Mouse (Mus musculus) hindbrain, embryonic 10.5 days (tissue): ENCODE data around the gene Ulk1. TPM values are rescaled to one million over a fixed set of nuclear protein-coding genes. Genes with fewer than 3 reads are reported as not detected.

ENCODE experiments used
- DNase-seq: peaks from one replicate; pipeline ENCODE4 v3.0.0-alpha.2; 2017; ENCODE audit warnings: low spot score
- H3K27ac ChIP-seq: fragments of 300-500 bp; sonication (generic); 2 replicates; pipeline ENCODE4 v1.5.1; 2016; ENCODE audit warnings: mild to moderate bottlenecking, moderate library complexity
- H3K27me3 ChIP-seq: fragments of 300-500 bp; sonication (generic); 2 replicates; pipeline ENCODE4 v1.6.1; 2016; ENCODE audit warnings: mild to moderate bottlenecking; ENCODE audit not compliant: poor library complexity, insufficient read depth, severe bottlenecking
- H3K36me3 ChIP-seq: fragments of 300-500 bp; sonication (generic); 2 replicates; pipeline ENCODE4 v1.6.1; 2016; ENCODE audit warnings: mild to moderate bottlenecking, moderate library complexity
- H3K4me1 ChIP-seq: fragments of 300-500 bp; sonication (generic); replicated peaks from 2 replicates; pipeline ENCODE4 v1.6.1; 2016; ENCODE audit warnings: mild to moderate bottlenecking
- H3K4me3 ChIP-seq: fragments of 300-500 bp; sonication (generic); 2 replicates; pipeline ENCODE4 v1.5.1; 2016; ENCODE audit warnings: mild to moderate bottlenecking, moderate library complexity
- H3K9me3 ChIP-seq: fragments of 300-500 bp; sonication (generic); 2 replicates; pipeline ENCODE4 v1.6.1; 2016; ENCODE audit warnings: mild to moderate bottlenecking, moderate library complexity
- WGBS: fragments of 180-500 bp; shearing (Covaris S2); methylation state at CpG from one replicate; pipeline ENCODE4 v1.1.7; 2016; 5-methylcytosine and 5-hydroxymethylcytosine counted together
- polyA plus RNA-seq: library from polyadenylated mRNA; unstranded; fragments of >200 nt; fragmentation: Nextera tagmentation; extraction: Ambion mirVana; gene quantifications from 2 replicates; pipeline ENCODE4 v1.2.1, GENCODE M21; 2016

Gene Ulk1
- polyA plus RNA-seq, 1 experiment from 2014 or later = 28.1 TPM

- 0 out of 2 replicates have a peak, but pooled peaks cover 7% of the 10 kb centered on the region for H3K36me3 ChIP-seq
- no peak for DNase-seq
- no peaks in the 10 kb centered on the region for H3K9me3 ChIP-seq
- 91% methylated on average over 5 of the region's 5 CpGs for WGBS
- no peaks in the 10 kb centered on the region for H3K27me3 ChIP-seq
- H3K27ac ChIP-seq = no peak overlapping the region
- no peak overlapping the region for H3K4me3 ChIP-seq
- no peaks in the 10 kb centered on the region for H3K4me1 ChIP-seq
Measured at GRCm38 (mm10) chr5:110827576-110827975, 17.7 kb upstream of the Ulk1 start.

- Histone ChIP-seq H3K36me3 (0 out of 2 replicates have a peak, but pooled peaks cover 7% of the 10 kb centered on the region), H3K4me1 (no peaks in the 10 kb centered on the region), H3K27ac (no peak overlapping the region), H3K9me3 (no peaks in the 10 kb centered on the region), H3K4me3 (no peak overlapping the region), H3K27me3 (no peaks in the 10 kb centered on the region)
- no peak for DNase-seq
- WGBS = 92% methylated on average over 8 of the region's 8 CpGs
Measured at GRCm38 (mm10) chr5:110826781-110827495, 17.0 kb upstream of the Ulk1 start.

GRCm38 (mm10) chr5:110824421-110824820 is 14.5 kb upstream of the Ulk1 start:
- no peaks in the 10 kb centered on the region for H3K9me3 ChIP-seq
- 91% methylated on average over 4 of the region's 4 CpGs for WGBS
- no peaks in the 10 kb centered on the region for H3K27me3 ChIP-seq
- no peak for DNase-seq
- H3K27ac ChIP-seq = no peak overlapping the region
- no peaks in the 10 kb centered on the region for H3K36me3 ChIP-seq
- H3K4me1 ChIP-seq = no peaks in the 10 kb centered on the region
- no peak overlapping the region for H3K4me3 ChIP-seq

GRCm38 (mm10) chr5:110808821-110809666 is 853 bp downstream of the Ulk1 start:
- H3K4me1 ChIP-seq = peaks cover 46% of the 10 kb centered on the region
- no peaks in the 10 kb centered on the region for H3K27me3 ChIP-seq
- H3K9me3 ChIP-seq = no peaks in the 10 kb centered on the region
- no peak for DNase-seq
- peak overlapping the region; percentile 97 for H3K27ac ChIP-seq
- peaks cover 34% of the 10 kb centered on the region for H3K36me3 ChIP-seq
- WGBS = 2% methylated on average over 27 of the region's 27 CpGs
- peak overlapping the region; percentile 93 for H3K4me3 ChIP-seq

- WGBS = 6% methylated on average over 14 of the region's 14 CpGs
- H3K36me3 ChIP-seq = peaks cover 43% of the 10 kb centered on the region
- peaks cover 46% of the 10 kb centered on the region for H3K4me1 ChIP-seq
- H3K27ac ChIP-seq = peak overlapping the region; percentile 97
- no peaks in the 10 kb centered on the region for H3K27me3 ChIP-seq
- no peaks in the 10 kb centered on the region for H3K9me3 ChIP-seq
- peak; percentile 83 for DNase-seq
- H3K4me3 ChIP-seq = peak overlapping the region; percentile 93
Measured at GRCm38 (mm10) chr5:110808061-110808631, 1.8 kb downstream of the Ulk1 start.

GRCm38 (mm10) chr5:110807453-110807852 is 2.4 kb downstream of the Ulk1 start:
- Histone ChIP-seq H3K4me3 (peak overlapping the region; percentile 93), H3K27me3 (no peaks in the 10 kb centered on the region), H3K27ac (peak overlapping the region; percentile 97), H3K4me1 (peaks cover 46% of the 10 kb centered on the region), H3K36me3 (peaks cover 50% of the 10 kb centered on the region), H3K9me3 (no peaks in the 10 kb centered on the region)
- DNase-seq = no peak
- WGBS = 86% methylated on average over 4 of the region's 4 CpGs

GRCm38 (mm10) chr5:110806676-110807075 is 3.2 kb downstream of the Ulk1 start:
- no peak for DNase-seq
- Histone ChIP-seq H3K27ac (no peak overlapping the region), H3K36me3 (peaks cover 58% of the 10 kb centered on the region), H3K9me3 (no peaks in the 10 kb centered on the region), H3K27me3 (no peaks in the 10 kb centered on the region), H3K4me3 (no peak overlapping the region), H3K4me1 (peaks cover 46% of the 10 kb centered on the region)
- WGBS = 90% methylated on average over 1 of the region's 1 CpGs

GRCm38 (mm10) chr5:110806154-110806553 is 3.7 kb downstream of the Ulk1 start:
- H3K27me3 ChIP-seq = no peaks in the 10 kb centered on the region
- 83% methylated on average over 4 of the region's 4 CpGs for WGBS
- peaks cover 63% of the 10 kb centered on the region for H3K36me3 ChIP-seq
- no peak overlapping the region for H3K4me3 ChIP-seq
- H3K4me1 ChIP-seq = peaks cover 46% of the 10 kb centered on the region
- DNase-seq = no peak
- no peaks in the 10 kb centered on the region for H3K9me3 ChIP-seq
- no peak overlapping the region for H3K27ac ChIP-seq

GRCm38 (mm10) chr5:110804012-110804743 is 5.7 kb downstream of the Ulk1 start:
- Histone ChIP-seq H3K4me3 (no peak overlapping the region), H3K36me3 (peaks cover 83% of the 10 kb centered on the region), H3K27me3 (no peaks in the 10 kb centered on the region), H3K9me3 (no peaks in the 10 kb centered on the region), H3K27ac (no peak overlapping the region), H3K4me1 (peaks cover 40% of the 10 kb centered on the region)
- WGBS = 93% methylated on average over 7 of the region's 7 CpGs
- no peak for DNase-seq

- H3K36me3 ChIP-seq = peaks cover 97% of the 10 kb centered on the region
- peaks cover 26% of the 10 kb centered on the region for H3K4me1 ChIP-seq
- no peaks in the 10 kb centered on the region for H3K9me3 ChIP-seq
- DNase-seq = no peak
- H3K27me3 ChIP-seq = no peaks in the 10 kb centered on the region
- H3K27ac ChIP-seq = no peak overlapping the region
- H3K4me3 ChIP-seq = no peak overlapping the region
Measured at GRCm38 (mm10) chr5:110802809-110803208, 7.1 kb downstream of the Ulk1 start.

- Histone ChIP-seq H3K27ac (no peak overlapping the region), H3K4me3 (no peak overlapping the region), H3K36me3 (peaks cover 100% of the 10 kb centered on the region), H3K27me3 (no peaks in the 10 kb centered on the region), H3K9me3 (no peaks in the 10 kb centered on the region), H3K4me1 (peaks cover 20% of the 10 kb centered on the region)
- DNase-seq = no peak
- 92% methylated on average over 4 of the region's 4 CpGs for WGBS
Measured at GRCm38 (mm10) chr5:110802186-110802585, 7.7 kb downstream of the Ulk1 start.

- Histone ChIP-seq H3K4me3 (no peak overlapping the region), H3K9me3 (no peaks in the 10 kb centered on the region), H3K27me3 (no peaks in the 10 kb centered on the region), H3K36me3 (peaks cover 100% of the 10 kb centered on the region), H3K4me1 (peaks cover 9% of the 10 kb centered on the region; the same call in 1 of the 2 replicates), H3K27ac (no peak overlapping the region)
- no peak for DNase-seq
- 91% methylated on average over 3 of the region's 3 CpGs for WGBS
Measured at GRCm38 (mm10) chr5:110801036-110801624, 8.8 kb downstream of the Ulk1 start.
